Comparison of ENCODE assay signal across 9 mouse cellular contexts in genomic region chr4:144957186-144957585, GRCm38 (mm10).
DNase-seq lines count a peak whose midpoint lies in the region; ATAC-seq lines count a peak whose summit lies in the region.
"Had no signal": no experiment of that assay in that cellular context is flagged by ENCODE, and none has a peak within 500 bp of the region (broad histone marks: within the 10 kb centered on the region; RNA-seq: fewer than 3 reads in every experiment).

No protein-coding gene starts in this region.

- ATAC-seq in megakaryocyte, adult 5-6 weeks (ENCODE audit: poor library complexity, severe bottlenecking): no peak
- no peak for ATAC-seq in erythroblast, adult 5-6 weeks (replicated peaks; ENCODE audit: low FRiP score, poor library complexity, severe bottlenecking)

- DNase-seq in heart, adult 11 months: peak; percentile 95
- DNase-seq in heart, postnatal 25 days (ENCODE audit: low spot score): no peak
- DNase-seq in adrenal gland, adult 2 months: peak; percentile 89
- peak; percentile 61 for DNase-seq in kidney, postnatal 10 days
- DNase-seq in lung, postnatal 14 days: peak; percentile 70
- DNase-seq in cerebellum, adult 9-11 months: no peak
- DNase-seq: cerebellum, adult 8-10 months had no signal

- intact Hi-C loops in heart, postnatal 25 days (cut with DNase I): loop anchor here (5.0 kb wide), 1 partner anchor 50 kb away; no protein-coding TSS in a partner anchor

Comparison
In these comparisons a context has a peak if more than half of its experiments do, and no peak if none do; other contexts are left out.
1. DNase-seq: peak in heart, adult 11 months (single experiment), adrenal gland, adult 2 months (single experiment), kidney, postnatal 10 days (single experiment) and lung, postnatal 14 days (single experiment); none in heart, postnatal 25 days (single experiment) and cerebellum, adult 9-11 months (single experiment).